Mouse (Mus musculus): ENCODE results near the gene Ccpg1os.
A peak's percentile ranks its signal among the peaks of the same experiment; 100 is the strongest.

Ccpg1os gene

GRCm38 (mm10) chr9:72983066-72983465 is 2.1 kb downstream of the Ccpg1os start:
- DNase-seq (ENCODE audit: low read depth), result no peak

- DNase-seq (ENCODE audit: low read depth), result no peak
Observed at GRCm38 (mm10) chr9:72975242-72975641, 9.9 kb downstream of the Ccpg1os start.

GRCm38 (mm10) chr9:72974734-72975133 is 10.4 kb downstream of the Ccpg1os start:
- no peak for DNase-seq (ENCODE audit: low read depth)

GRCm38 (mm10) chr9:72972984-72973383 is 12.2 kb downstream of the Ccpg1os start:
- no peak for DNase-seq (ENCODE audit: low read depth)

GRCm38 (mm10) chr9:72972435-72972834 is 12.7 kb downstream of the Ccpg1os start:
- no peak for DNase-seq (ENCODE audit: low read depth)

GRCm38 (mm10) chr9:72969874-72970273 is 15.3 kb downstream of the Ccpg1os start:
- no peak for DNase-seq (ENCODE audit: low read depth)

GRCm38 (mm10) chr9:72968349-72969061 is 16.7 kb downstream of the Ccpg1os start:
- peak; percentile 62 for DNase-seq (ENCODE audit: low read depth)

- DNase-seq (ENCODE audit: low read depth), result no peak
Observed at GRCm38 (mm10) chr9:72961959-72962358, 23.2 kb downstream of the Ccpg1os start.

GRCm38 (mm10) chr9:72961346-72961745 is 23.8 kb downstream of the Ccpg1os start:
- DNase-seq (ENCODE audit: low read depth), result no peak

- no peak for DNase-seq (ENCODE audit: low read depth)
Observed at GRCm38 (mm10) chr9:72958521-72959450, 26.4 kb downstream of the Ccpg1os start, which contains the start of the genes Dyx1c1 and Gm44503. Dyx1c1 (plus strand) TSS chr9:72958785. Gm44503 (plus strand) TSS chr9:72958852.

GRCm38 (mm10) chr9:72955546-72955945 is 29.6 kb downstream of the Ccpg1os start:
- peak; percentile 65 for DNase-seq (ENCODE audit: low read depth)

- peak; percentile 48 for DNase-seq (ENCODE audit: low read depth)
Observed at GRCm38 (mm10) chr9:72954746-72955145, 30.4 kb downstream of the Ccpg1os start.

GRCm38 (mm10) chr9:72949572-72949971 is 35.6 kb downstream of the Ccpg1os start:
- no peak for DNase-seq (ENCODE audit: low read depth)

GRCm38 (mm10) chr9:72947010-72947409 is 38.2 kb downstream of the Ccpg1os start:
- DNase-seq (ENCODE audit: low read depth), result no peak

GRCm38 (mm10) chr9:72944286-72944685 is 40.9 kb downstream of the Ccpg1os start:
- no peak for DNase-seq (ENCODE audit: low read depth)

- no peak for DNase-seq (ENCODE audit: low read depth)
Observed at GRCm38 (mm10) chr9:72943424-72943823, 41.8 kb downstream of the Ccpg1os start.

GRCm38 (mm10) chr9:72936301-72936700 is 48.9 kb downstream of the Ccpg1os start:
- DNase-seq (ENCODE audit: low read depth), result no peak

GRCm38 (mm10) chr9:72935309-72935708 is 49.9 kb downstream of the Ccpg1os start:
- DNase-seq (ENCODE audit: low read depth), result peak; percentile 15

GRCm38 (mm10) chr9:72931166-72931790 is 53.9 kb downstream of the Ccpg1os start:
- DNase-seq (ENCODE audit: low read depth), result peak; percentile 60
